9 mouse cellular contexts compared by ENCODE assay signal in the genomic region with DNA sequence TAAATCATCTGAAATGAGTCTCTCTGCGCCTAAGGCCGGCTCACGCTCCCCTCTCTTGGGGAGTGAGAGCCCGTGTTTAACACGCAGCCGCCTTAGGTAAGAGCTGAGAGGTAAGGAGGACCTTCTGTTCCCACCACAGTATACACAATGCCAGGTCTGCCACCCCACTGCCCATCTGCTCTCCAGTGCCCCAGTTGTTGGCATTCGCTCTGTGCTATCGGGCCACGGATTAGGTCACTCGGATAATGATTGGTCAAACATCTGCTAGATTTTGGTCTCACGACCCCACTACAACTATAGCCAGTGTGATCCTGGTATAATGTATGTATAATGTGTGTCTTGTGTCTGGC. TPM values are rescaled to one million over a fixed set of nuclear protein-coding genes. Genes with fewer than 3 reads are reported as not detected.
DNase-seq lines count a peak whose midpoint lies in the region; ATAC-seq and TF ChIP-seq lines count a peak whose summit lies in the region.
"Had no signal": no experiment of that assay in that cellular context is flagged by ENCODE, and none has a peak within 500 bp of the region (broad histone marks: within the 10 kb centered on the region; RNA-seq: fewer than 3 reads in every experiment).

No protein-coding gene starts in this region.

- H3K4me1 ChIP-seq in heart, embryonic 10.5 days = peaks cover 8% of the 10 kb centered on the region
- peaks cover 4% of the 10 kb centered on the region; the same call in 1 of the 2 replicates for H3K4me1 ChIP-seq in testis, adult 2 months (ENCODE audit: control insufficient read depth, insufficient read depth, low read length)
- peaks cover 4% of the 10 kb centered on the region; the same call in 1 of the 2 replicates for H3K4me1 ChIP-seq in liver, embryonic 13.5 days (replicated peaks)

- 60% methylated on average over 11 of the region's 11 CpGs for WGBS in heart, embryonic 10.5 days
- 65% methylated on average over 11 of the region's 11 CpGs for WGBS in liver, embryonic 13.5 days (ENCODE audit: insufficient replicate concordance)

- 0 out of 2 replicates have a peak, but pooled peaks cover 4% of the 10 kb centered on the region for H3K27me3 ChIP-seq in heart, embryonic 10.5 days (ENCODE audit: insufficient read depth, poor library complexity, severe bottlenecking)
- no peaks in the 10 kb centered on the region for H3K27me3 ChIP-seq in testis, adult 2 months (ENCODE audit: control insufficient read depth, insufficient read depth, low read length)
- peaks cover 2% of the 10 kb centered on the region; the same call in 1 of the 2 replicates for H3K27me3 ChIP-seq in liver, embryonic 13.5 days

- ATAC-seq in liver, embryonic 13.5 days (ENCODE audit: low read depth) = no peak

- peak overlapping the region; percentile 55 for H3K4me3 ChIP-seq in heart, embryonic 10.5 days
- H3K4me3 ChIP-seq in testis, adult 2 months (ENCODE audit: control insufficient read depth, low read depth, low read length) = peak overlapping the region; percentile 5
- no peak overlapping the region for H3K4me3 ChIP-seq in liver, embryonic 13.5 days (replicated peaks)

- no peaks in the 10 kb centered on the region for H3K36me3 ChIP-seq in heart, embryonic 10.5 days
- H3K36me3 ChIP-seq in testis, adult 2 months (ENCODE audit: control insufficient read depth, insufficient read depth, low read length) = no peaks in the 10 kb centered on the region
- H3K36me3 ChIP-seq in liver, embryonic 13.5 days = no peaks in the 10 kb centered on the region

- no peaks in the 10 kb centered on the region for H3K9me3 ChIP-seq in heart, embryonic 10.5 days
- H3K9me3 ChIP-seq in liver, embryonic 13.5 days (replicated peaks) = no peaks in the 10 kb centered on the region

- no peak for DNase-seq in heart, embryonic 10.5 days (ENCODE audit: low spot score)
- no peak for DNase-seq in heart, postnatal 36 days
- DNase-seq in testis, postnatal 14 days (ENCODE audit: low spot score) = no peak
- DNase-seq in liver, embryonic 13.5 days = no peak
- no peak for DNase-seq in adrenal gland, adult (ENCODE audit: inconsistent age in 2 of 2, low spot score in 1 of 2)
- DNase-seq in adipocyte (ENCODE audit: low spot score) = no peak
- DNase-seq in B cell, adult 2 months = no peak

- peak overlapping the region; percentile 45 for H3K4me2 ChIP-seq in liver, embryonic 13.5 days

- TF ChIP-seq CTCF in testis, adult 2 months (IDR thresholded peaks at IDR 0.05; ENCODE audit: control insufficient read depth, insufficient read depth, insufficient replicate concordance, low read depth, low read length) = no peak

- intact Hi-C loops in heart, postnatal 36 days (cut with DNase I) = loop anchor here (1.0 to 10.0 kb wide), 2 partner anchors 128 to 729 kb away; no protein-coding TSS in a partner anchor

- no peak overlapping the region for H3K9ac ChIP-seq in liver, embryonic 13.5 days

- TF ChIP-seq POLR2A in testis, adult 2 months (IDR thresholded peaks at IDR 0.05; ENCODE audit: control insufficient read depth, low read depth, low read length) = no peak

- H3K27ac ChIP-seq in heart, embryonic 10.5 days = peak overlapping the region; percentile 59; the same call in 1 of the 2 replicates
- H3K27ac ChIP-seq in testis, adult 2 months (ENCODE audit: control insufficient read depth, insufficient read depth, low read depth, low read length) = no peak overlapping the region
- no peak overlapping the region for H3K27ac ChIP-seq in liver, embryonic 13.5 days

RNA-seq across cellular contexts. Expression of gene Prkch, which starts 19.0 kb away (rescaled TPM):
- 15.8 and 16.9 TPM in 2 replicates for polyA plus RNA-seq in heart, embryonic 10.5 days (2016; fragmentation: Nextera tagmentation; extraction: Ambion mirVana)
- 10 to 100 TPM; 19.1 to 19.5 TPM for total RNA-seq in heart, postnatal 36 days (2021)
- 1.6 and 1.7 TPM in 2 replicates for polyA plus RNA-seq in testis, adult 2 months (2012; rRNA removed)
- polyA plus RNA-seq in liver, embryonic 13.5 days (2015; fragmentation: Nextera tagmentation; extraction: Ambion mirVana) = 1.2 and 1.7 TPM in 2 replicates

RNA-seq across cellular contexts. Expression of gene Tmem30b, which starts 19.4 kb away (rescaled TPM):
- polyA plus RNA-seq in heart, embryonic 10.5 days (2016; fragmentation: Nextera tagmentation; extraction: Ambion mirVana) = 0.30 and 2.4 TPM in 2 replicates
- under 1 TPM; 0.08 to 0.14 TPM for total RNA-seq in heart, postnatal 36 days (2021)
- polyA plus RNA-seq in testis, adult 2 months (2012; rRNA removed) = 0.17 and 1.2 TPM in 2 replicates
- polyA plus RNA-seq in liver, embryonic 13.5 days (2015; fragmentation: Nextera tagmentation; extraction: Ambion mirVana) = 1.7 and 2.4 TPM in 2 replicates
- total RNA-seq: left cerebral cortex, postnatal 25 days had no signal
